Mouse (Mus musculus): ENCODE results near the gene Phc2.

GRCm38 (mm10) chr4:128709061-128709780 lies 54.7 kb downstream of the Phc2 start:
- TF ChIP-seq REST (IDR thresholded peaks at IDR 0.05; ENCODE audit: insufficient read depth, insufficient read length) (no peak), POLR2A (IDR thresholded peaks at IDR 0.05; ENCODE audit: insufficient read length, low read depth) (no peak), MYOG (IDR thresholded peaks at IDR 0.05; ENCODE audit: control insufficient read depth in 1 of 3, insufficient read depth in 1 of 3, insufficient read length in 2 of 3, low read depth in 2 of 3) (no peak), TCF12 (IDR thresholded peaks at IDR 0.05; ENCODE audit: insufficient read depth, poor library complexity, severe bottlenecking) (no peak), E2F4 (IDR thresholded peaks at IDR 0.05; ENCODE audit: insufficient read depth) (no peak), POLR2AphosphoS2 (IDR thresholded peaks at IDR 0.05; ENCODE audit: insufficient read length, low read depth) (no peak)

Measured in myocyte (in vitro differentiated cells).